Mouse (Mus musculus): ENCODE results near the gene Fam49a. TPM values are rescaled to one million over a fixed set of nuclear protein-coding genes. Genes with fewer than 3 reads are reported as not detected.

Gene Fam49a
- polyA plus RNA-seq, 1 experiment from 2014 or later, result 27.9 TPM

DNA sequence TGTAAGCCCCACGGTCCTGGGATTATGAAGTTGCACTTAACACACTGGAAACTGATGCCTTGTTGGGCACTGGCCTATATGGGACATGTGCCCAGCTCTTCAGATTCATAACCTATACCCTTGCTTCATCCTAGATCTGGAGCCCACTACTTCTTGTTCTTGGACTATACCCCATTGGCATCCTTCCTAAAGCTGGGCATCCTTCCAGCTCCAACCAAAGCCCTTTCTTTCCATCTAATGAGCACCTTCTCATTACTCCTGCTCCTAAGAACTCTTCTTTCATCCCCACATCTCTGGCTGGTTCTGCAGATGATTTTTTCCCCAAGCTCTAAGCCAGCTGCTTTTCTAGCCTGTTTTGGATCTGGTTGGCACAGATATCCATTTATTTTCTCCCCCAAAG is 127.3 kb downstream of the Fam49a start:
- Histone ChIP-seq H3K9me3 (no peaks in the 10 kb centered on the region), H3K36me3 (no peaks in the 10 kb centered on the region), H3K27ac (no peak overlapping the region), H3K4me3 (replicated peaks) (no peak overlapping the region), H3K27me3 (no peaks in the 10 kb centered on the region), H3K4me2 (replicated peaks) (no peak overlapping the region), H3K9ac (replicated peaks) (no peak overlapping the region), H3K4me1 (replicated peaks) (no peaks in the 10 kb centered on the region)
- no peak for ATAC-seq
- WGBS, result 81% methylated on average over 1 of the region's 1 CpGs

DNA sequence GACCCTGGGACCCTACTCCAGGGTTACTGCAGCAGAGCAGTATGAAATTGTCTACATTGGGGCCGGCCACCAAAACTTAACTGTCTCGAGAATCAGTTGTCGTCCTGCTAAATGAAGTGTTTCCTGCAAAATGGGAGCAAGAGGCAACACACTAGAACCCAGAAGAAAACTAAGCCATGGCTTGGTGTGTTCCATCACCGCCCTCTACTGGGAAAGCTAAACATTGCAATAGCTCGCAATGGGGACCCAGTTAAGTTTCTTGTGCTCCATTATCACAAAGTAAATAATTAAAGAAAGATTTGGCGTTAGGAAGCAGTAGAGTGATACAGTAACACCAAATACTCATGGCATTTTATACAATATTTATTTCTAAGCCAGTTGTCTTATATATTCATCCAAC is 134.3 kb downstream of the Fam49a start:
- Histone ChIP-seq H3K4me2 (replicated peaks) (no peak overlapping the region), H3K9me3 (no peaks in the 10 kb centered on the region), H3K36me3 (no peaks in the 10 kb centered on the region), H3K4me1 (replicated peaks) (no peaks in the 10 kb centered on the region), H3K9ac (replicated peaks) (no peak overlapping the region), H3K27ac (no peak overlapping the region), H3K27me3 (no peaks in the 10 kb centered on the region), H3K4me3 (replicated peaks) (no peak overlapping the region)
- WGBS, result 32% methylated on average over 6 of the region's 6 CpGs
- ATAC-seq, result no peak

DNA sequence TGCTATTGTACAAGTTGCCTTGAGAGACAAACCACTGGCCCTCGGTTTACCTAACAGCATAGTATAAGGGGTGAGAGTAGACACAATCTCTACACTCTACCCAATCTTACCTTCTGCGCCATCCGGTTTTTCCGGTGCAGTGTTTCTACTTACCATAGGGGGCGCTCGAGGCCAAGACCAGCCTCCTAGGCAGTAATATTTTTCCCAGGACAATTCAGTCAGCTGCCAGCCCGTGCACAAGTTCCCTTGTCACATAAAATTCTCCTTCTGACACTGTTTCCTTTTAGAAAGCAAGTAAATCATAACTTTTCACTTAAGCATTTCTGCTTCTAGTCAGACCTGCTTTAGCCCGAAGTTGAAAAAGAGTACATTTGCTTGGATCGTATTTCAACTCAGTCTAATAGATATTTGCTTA is 139.1 kb downstream of the Fam49a start:
- 56% methylated on average over 9 of the region's 9 CpGs for WGBS
- Histone ChIP-seq H3K27ac (no peak overlapping the region), H3K36me3 (no peaks in the 10 kb centered on the region), H3K4me3 (replicated peaks) (no peak overlapping the region), H3K9ac (replicated peaks) (no peak overlapping the region), H3K27me3 (no peaks in the 10 kb centered on the region), H3K9me3 (no peaks in the 10 kb centered on the region), H3K4me2 (replicated peaks) (no peak overlapping the region), H3K4me1 (replicated peaks) (no peaks in the 10 kb centered on the region)
- no peak for ATAC-seq

DNA sequence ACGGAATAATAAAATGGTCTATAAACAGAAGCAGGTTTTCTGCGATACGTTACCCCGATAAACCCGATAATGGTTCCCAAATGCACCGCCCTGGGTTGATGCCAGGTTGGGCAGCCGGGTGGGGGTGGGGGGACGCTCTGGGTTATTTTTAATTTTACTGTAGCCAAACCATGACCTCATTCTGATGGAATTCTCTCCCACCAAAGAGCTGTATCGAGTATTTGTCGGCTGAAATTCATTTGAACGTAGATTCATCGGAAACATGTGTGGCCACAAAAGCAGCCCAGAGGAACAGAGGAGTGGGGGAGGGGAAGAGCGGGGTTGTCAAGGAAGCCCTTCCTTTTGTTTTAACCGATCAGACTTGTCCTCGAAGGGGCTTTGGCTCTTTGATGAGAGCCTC is 139.6 kb downstream of the Fam49a start:
- Histone ChIP-seq H3K4me3 (replicated peaks) (no peak overlapping the region), H3K36me3 (no peaks in the 10 kb centered on the region), H3K4me1 (replicated peaks) (no peaks in the 10 kb centered on the region), H3K9ac (replicated peaks) (no peak overlapping the region), H3K27ac (no peak overlapping the region), H3K27me3 (no peaks in the 10 kb centered on the region), H3K9me3 (no peaks in the 10 kb centered on the region), H3K4me2 (replicated peaks) (no peak overlapping the region)
- 71% methylated on average over 15 of the region's 15 CpGs for WGBS
- ATAC-seq, result no peak

GRCm38 (mm10) chr12:12405491-12406110 is 143.7 kb downstream of the Fam49a start:
- H3K4me3 ChIP-seq (replicated peaks), result no peak overlapping the region
- no peak overlapping the region for H3K4me2 ChIP-seq (replicated peaks)
- no peaks in the 10 kb centered on the region for H3K27me3 ChIP-seq
- no peak overlapping the region for H3K9ac ChIP-seq (replicated peaks)
- 64% methylated on average over 10 of the region's 10 CpGs for WGBS
- no peak for ATAC-seq
- H3K27ac ChIP-seq, result no peak overlapping the region
- H3K36me3 ChIP-seq, result no peaks in the 10 kb centered on the region
- H3K9me3 ChIP-seq, result no peaks in the 10 kb centered on the region
- H3K4me1 ChIP-seq (replicated peaks), result no peaks in the 10 kb centered on the region

DNA sequence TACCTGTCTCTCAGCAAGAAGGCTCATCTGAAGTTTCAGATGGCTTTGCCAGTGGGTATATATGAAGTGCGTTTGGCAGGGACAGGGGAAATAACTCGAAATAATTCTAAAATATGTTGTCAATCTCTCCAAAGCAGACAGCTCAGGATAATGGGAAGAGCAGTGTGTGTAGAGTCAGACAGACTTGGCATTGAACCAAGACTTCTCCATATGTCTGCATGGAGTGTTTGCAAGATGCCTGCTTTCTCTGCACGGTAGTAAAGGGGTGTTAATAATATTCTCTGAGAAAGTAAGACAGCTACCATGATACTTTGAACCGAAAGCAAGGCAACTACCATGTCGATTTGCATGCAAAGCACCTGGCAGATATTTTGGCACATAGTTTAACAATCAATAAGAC is 147.1 kb downstream of the Fam49a start:
- H3K27ac ChIP-seq, result no peak overlapping the region
- no peaks in the 10 kb centered on the region for H3K9me3 ChIP-seq
- no peak overlapping the region for H3K4me3 ChIP-seq (replicated peaks)
- no peak overlapping the region for H3K4me2 ChIP-seq (replicated peaks)
- H3K27me3 ChIP-seq, result no peaks in the 10 kb centered on the region
- H3K4me1 ChIP-seq (replicated peaks), result no peaks in the 10 kb centered on the region
- H3K36me3 ChIP-seq, result no peaks in the 10 kb centered on the region
- no peak for ATAC-seq
- H3K9ac ChIP-seq (replicated peaks), result no peak overlapping the region
- WGBS, result 82% methylated on average over 5 of the region's 5 CpGs

- Histone ChIP-seq H3K9ac (replicated peaks) (no peak overlapping the region), H3K4me1 (replicated peaks) (no peaks in the 10 kb centered on the region), H3K9me3 (no peaks in the 10 kb centered on the region), H3K36me3 (no peaks in the 10 kb centered on the region), H3K4me2 (replicated peaks) (no peak overlapping the region), H3K4me3 (replicated peaks) (no peak overlapping the region), H3K27me3 (no peaks in the 10 kb centered on the region), H3K27ac (no peak overlapping the region)
- 42% methylated on average over 5 of the region's 5 CpGs for WGBS
- peak; percentile 40; the same call in 1 of the 2 replicates for ATAC-seq
These were observed 150.7 kb downstream of the Fam49a start for GRCm38 (mm10) chr12:12412674-12413073.

DNA sequence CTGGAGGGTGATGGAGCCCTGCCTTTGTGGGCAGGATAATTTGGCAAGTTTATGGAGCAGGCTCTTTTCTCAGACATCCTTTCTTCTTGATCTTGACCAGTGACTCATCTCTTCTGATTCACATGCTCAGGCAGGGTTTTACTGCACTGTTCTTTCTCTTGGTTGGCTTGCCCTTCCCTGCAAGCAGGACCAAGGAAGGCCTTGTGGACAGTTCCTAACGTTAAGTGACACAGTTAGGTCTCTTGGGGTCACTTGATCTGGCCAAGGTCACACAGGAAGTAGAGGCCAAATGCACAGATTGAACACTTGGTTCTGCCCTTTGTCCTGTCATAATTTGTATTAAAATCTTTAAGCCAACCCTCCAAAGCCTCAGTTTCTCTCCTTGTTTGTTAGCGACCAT is 158.5 kb downstream of the Fam49a start:
- Histone ChIP-seq H3K9ac (replicated peaks) (no peak overlapping the region), H3K27me3 (0 out of 2 replicates have a peak, but pooled peaks cover 2% of the 10 kb centered on the region), H3K27ac (no peak overlapping the region), H3K9me3 (no peaks in the 10 kb centered on the region), H3K4me2 (replicated peaks) (no peak overlapping the region), H3K36me3 (no peaks in the 10 kb centered on the region), H3K4me1 (replicated peaks) (0 out of 2 replicates have a peak, but pooled peaks cover 5% of the 10 kb centered on the region), H3K4me3 (replicated peaks) (no peak overlapping the region)
- WGBS, result 9% methylated on average over 2 of the region's 2 CpGs
- ATAC-seq, result no peak; the same call in 1 of the 2 replicates

DNA sequence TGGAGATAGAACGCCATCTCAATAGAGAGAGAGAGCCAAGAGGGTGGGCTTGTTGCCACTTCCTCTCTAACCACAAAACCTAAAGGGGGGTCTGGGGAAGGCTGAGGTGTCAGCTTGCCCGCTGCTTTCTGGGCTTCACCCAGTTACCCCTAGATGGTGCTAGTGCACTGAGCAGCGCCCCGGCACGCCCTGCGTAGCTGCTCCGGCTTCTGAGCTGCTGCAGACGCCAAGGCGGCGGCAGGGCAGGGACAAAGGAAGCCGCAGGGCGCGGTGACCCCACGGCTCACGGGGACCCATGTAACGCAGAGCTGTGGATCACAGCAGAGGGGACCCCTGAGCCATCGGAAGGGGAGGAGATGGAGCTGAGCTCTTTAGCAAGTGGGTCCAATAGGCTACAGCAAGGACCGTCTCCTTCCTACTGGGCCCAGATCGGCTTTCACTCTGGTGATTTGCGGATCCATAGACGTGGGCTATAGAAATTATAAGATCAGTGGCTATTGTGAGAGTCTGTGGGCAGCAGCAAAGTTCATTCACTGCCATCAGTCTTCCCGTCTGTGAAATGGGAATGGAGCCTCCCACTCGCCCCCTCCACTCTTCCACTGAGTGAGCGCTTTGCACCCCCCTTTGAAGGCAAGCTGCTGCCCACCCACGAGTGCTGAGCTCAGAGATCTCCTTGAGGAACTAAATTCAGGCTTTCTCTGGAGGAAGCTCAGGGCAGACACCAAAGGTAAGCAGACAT is 159.1 kb downstream of the Fam49a start:
- H3K4me2 ChIP-seq (replicated peaks), result peak overlapping the region; percentile 58
- H3K4me1 ChIP-seq (replicated peaks), result 0 out of 2 replicates have a peak, but pooled peaks cover 5% of the 10 kb centered on the region
- H3K4me3 ChIP-seq (replicated peaks), result peak overlapping the region; percentile 39
- ATAC-seq, result peak; percentile 98
- H3K36me3 ChIP-seq, result no peaks in the 10 kb centered on the region
- H3K9ac ChIP-seq (replicated peaks), result peak overlapping the region; percentile 74
- H3K9me3 ChIP-seq, result no peaks in the 10 kb centered on the region
- 0 out of 2 replicates have a peak, but pooled peaks cover 2% of the 10 kb centered on the region for H3K27me3 ChIP-seq
- peak overlapping the region; percentile 74 for H3K27ac ChIP-seq
- 10% methylated on average over 25 of the region's 25 CpGs for WGBS

GRCm38 (mm10) chr12:12421580-12421878 is 159.6 kb downstream of the Fam49a start:
- H3K4me3 ChIP-seq (replicated peaks), result no peak overlapping the region
- ATAC-seq, result no peak
- H3K4me1 ChIP-seq (replicated peaks), result 0 out of 2 replicates have a peak, but pooled peaks cover 5% of the 10 kb centered on the region
- peak overlapping the region; percentile 74; the same call in 1 of the 2 replicates for H3K9ac ChIP-seq (replicated peaks)
- H3K4me2 ChIP-seq (replicated peaks), result peak overlapping the region; percentile 58; the same call in 1 of the 2 replicates
- no peaks in the 10 kb centered on the region for H3K9me3 ChIP-seq
- 0 out of 2 replicates have a peak, but pooled peaks cover 2% of the 10 kb centered on the region for H3K27me3 ChIP-seq
- no peaks in the 10 kb centered on the region for H3K36me3 ChIP-seq
- 86% methylated on average over 8 of the region's 8 CpGs for WGBS
- H3K27ac ChIP-seq, result no peak overlapping the region

DNA sequence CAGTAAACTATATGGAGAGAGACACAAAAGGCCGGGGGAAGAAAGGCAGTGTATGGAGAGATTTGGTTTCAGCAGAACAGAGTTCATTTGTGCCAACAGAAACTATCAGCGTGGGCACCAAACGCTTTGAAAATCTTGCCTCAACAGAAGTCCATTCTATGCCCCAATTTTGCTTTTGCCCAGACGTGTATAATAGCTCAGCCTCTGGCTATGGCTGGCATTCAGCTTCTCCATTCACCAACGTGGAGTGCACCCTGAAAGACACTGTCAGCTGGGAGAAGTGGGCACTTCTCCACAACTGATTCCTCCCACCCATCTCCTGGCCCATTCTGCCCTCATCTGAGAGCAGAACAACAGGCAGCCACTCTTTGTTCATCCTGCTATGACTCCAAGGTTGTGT is 163.2 kb downstream of the Fam49a start:
- Histone ChIP-seq H3K27ac (no peak overlapping the region), H3K36me3 (no peaks in the 10 kb centered on the region), H3K4me3 (replicated peaks) (no peak overlapping the region), H3K4me1 (replicated peaks) (0 out of 2 replicates have a peak, but pooled peaks cover 5% of the 10 kb centered on the region), H3K9me3 (no peaks in the 10 kb centered on the region), H3K9ac (replicated peaks) (no peak overlapping the region), H3K27me3 (no peaks in the 10 kb centered on the region), H3K4me2 (replicated peaks) (no peak overlapping the region)
- no peak for ATAC-seq
- 67% methylated on average over 5 of the region's 5 CpGs for WGBS

GRCm38 (mm10) chr12:12427285-12427684 is 165.3 kb downstream of the Fam49a start:
- no peak for ATAC-seq
- WGBS, result 96% methylated on average over 1 of the region's 1 CpGs
- H3K9me3 ChIP-seq, result no peaks in the 10 kb centered on the region
- no peak overlapping the region for H3K27ac ChIP-seq
- no peak overlapping the region for H3K4me3 ChIP-seq (replicated peaks)
- no peaks in the 10 kb centered on the region for H3K27me3 ChIP-seq
- H3K4me1 ChIP-seq (replicated peaks), result no peaks in the 10 kb centered on the region
- H3K36me3 ChIP-seq, result no peaks in the 10 kb centered on the region
- no peak overlapping the region for H3K9ac ChIP-seq (replicated peaks)
- H3K4me2 ChIP-seq (replicated peaks), result no peak overlapping the region
